Mouse (Mus musculus) naive thymus-derived CD4-positive, alpha-beta T cell, adult 2 months (primary cell): ENCODE measurements around the gene Hoxc10.

Experiments used
- DNase-seq: peaks from one replicate; pipeline ENCODE4 v3.0.0-alpha.2; 2011; ENCODE audit warnings: low read depth

The Hoxc10 gene

GRCm38 (mm10) chr15:102967511-102968397 is 1.2 kb downstream of the Hoxc10 start:
- DNase-seq = no peak

GRCm38 (mm10) chr15:102969296-102969695 is 2.7 kb downstream of the Hoxc10 start:
- DNase-seq = no peak

GRCm38 (mm10) chr15:102970740-102971139 is 4.1 kb downstream of the Hoxc10 start:
- no peak for DNase-seq

GRCm38 (mm10) chr15:102972254-102972653 is 5.7 kb downstream of the Hoxc10 start:
- no peak for DNase-seq

- no peak for DNase-seq
Observed at GRCm38 (mm10) chr15:102972753-102973152, 6.2 kb downstream of the Hoxc10 start.

DNA sequence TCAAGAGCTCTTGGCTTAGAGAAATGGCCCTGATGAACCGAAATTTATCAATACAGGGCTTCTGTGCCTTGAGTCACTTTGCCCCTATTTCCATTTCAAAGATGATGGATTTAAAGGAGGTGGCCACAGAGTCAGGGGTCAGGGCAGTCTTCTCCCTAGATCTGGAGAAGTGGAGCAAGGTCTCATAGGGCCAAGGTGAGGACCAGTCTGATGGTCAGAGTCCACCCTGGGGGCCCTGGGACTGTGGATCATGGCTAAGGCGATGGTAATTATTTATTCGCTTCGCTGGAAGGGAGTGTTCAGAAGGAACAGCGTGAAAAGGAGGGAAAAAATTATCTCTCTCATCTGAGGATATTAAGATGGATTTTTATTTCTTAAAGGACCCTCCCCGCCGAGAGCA is 8.4 kb downstream of the Hoxc10 start:
- no peak for DNase-seq

GRCm38 (mm10) chr15:102975688-102976111 is 9.1 kb downstream of the Hoxc10 start:
- DNase-seq = no peak

GRCm38 (mm10) chr15:102976171-102976570 is 9.6 kb downstream of the Hoxc10 start, which contains the start of gene Hoxc9:
Gene Hoxc9 (plus strand): TSS chr15:102976439.
- DNase-seq = no peak

- peak; percentile 46 for DNase-seq
Observed at GRCm38 (mm10) chr15:102976631-102977422, 10.2 kb downstream of the Hoxc10 start.

GRCm38 (mm10) chr15:102977423-102977974 is 10.9 kb downstream of the Hoxc10 start:
- DNase-seq = no peak

- no peak for DNase-seq
Observed at GRCm38 (mm10) chr15:102978615-102979515, 12.3 kb downstream of the Hoxc10 start.

GRCm38 (mm10) chr15:102979936-102980335 is 13.3 kb downstream of the Hoxc10 start:
- DNase-seq = no peak

GRCm38 (mm10) chr15:102980352-102980751 is 13.8 kb downstream of the Hoxc10 start:
- no peak for DNase-seq

GRCm38 (mm10) chr15:102980912-102981311 is 14.3 kb downstream of the Hoxc10 start:
- no peak for DNase-seq

- peak; percentile 49 for DNase-seq
Observed at GRCm38 (mm10) chr15:102981379-102982288, 15.0 kb downstream of the Hoxc10 start.

GRCm38 (mm10) chr15:102983716-102984115 is 17.1 kb downstream of the Hoxc10 start:
- no peak for DNase-seq

DNA sequence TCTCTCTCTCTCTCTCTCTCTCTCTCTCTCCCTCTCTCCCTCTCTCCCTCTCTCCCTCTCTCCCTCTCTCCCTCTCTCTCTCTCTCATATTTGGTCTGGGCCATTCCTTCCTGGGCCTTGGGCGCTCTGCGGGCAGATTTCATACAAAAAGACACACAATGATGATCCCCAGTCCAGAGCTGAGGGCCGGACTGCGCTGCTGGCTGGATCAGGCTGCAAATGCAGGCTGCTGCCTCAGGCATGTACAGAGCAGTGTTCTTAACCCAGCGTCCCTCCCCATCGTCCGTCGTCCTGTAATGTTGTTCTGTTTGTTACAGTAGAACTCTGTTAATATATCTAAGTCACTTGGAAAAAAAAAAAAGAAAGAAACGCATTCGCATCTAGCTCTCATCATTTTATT is 17.9 kb downstream of the Hoxc10 start:
- no peak for DNase-seq

DNA sequence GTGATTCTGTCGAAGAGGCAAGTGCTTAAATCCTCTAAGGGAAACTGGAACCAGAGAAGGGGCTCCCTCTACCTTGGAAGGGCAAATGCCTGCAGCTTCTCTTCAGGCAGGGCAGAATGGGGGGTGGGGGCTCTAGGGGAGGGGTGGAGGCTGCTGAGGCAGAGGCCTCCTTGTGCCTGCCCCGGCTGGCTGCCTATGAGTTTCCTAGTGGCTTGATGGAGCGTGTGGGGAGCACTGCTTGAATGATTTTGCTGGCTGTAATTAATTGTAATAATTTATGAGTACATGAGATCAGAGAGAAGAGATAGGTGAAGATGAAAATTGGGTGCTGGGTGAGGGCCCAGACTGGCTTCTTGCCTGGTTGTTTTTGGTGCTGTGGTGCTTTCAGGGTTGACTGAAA is 18.3 kb downstream of the Hoxc10 start:
- no peak for DNase-seq

- DNase-seq = peak; percentile 84
Observed at GRCm38 (mm10) chr15:102987124-102987833, 20.7 kb downstream of the Hoxc10 start.

GRCm38 (mm10) chr15:102988078-102988477 is 21.5 kb downstream of the Hoxc10 start:
- DNase-seq = no peak
